Mouse (Mus musculus): ENCODE measurements around the gene C130026I21Rik.
"Not testable (repeated sequence)": the region's sequence is repeated elsewhere in the genome, so short reads cannot be mapped to it uniquely, and the experiment has no call there.

Gene C130026I21Rik

DNA sequence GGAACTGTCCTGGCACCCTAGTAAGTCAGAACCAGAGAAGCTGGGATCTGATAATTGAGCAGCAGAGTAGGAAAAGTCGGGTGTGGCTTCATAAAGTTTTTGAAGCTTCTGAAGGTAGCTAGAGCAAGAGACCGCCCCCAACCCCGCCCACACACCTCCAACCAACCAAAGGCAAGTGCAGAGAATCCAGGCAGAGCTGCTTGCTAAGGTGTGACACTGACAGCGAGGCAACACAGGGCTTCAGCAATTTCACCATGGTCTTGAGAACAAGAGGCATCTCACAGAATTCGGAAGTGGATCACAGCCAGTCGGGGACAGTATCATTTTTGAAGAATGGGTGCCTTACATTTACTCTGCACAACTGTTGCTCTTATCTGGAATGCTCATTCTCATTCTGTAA lies at the start of gene C130026I21Rik:
Gene C130026I21Rik, minus strand, starts transcription at position 101 of the 400 bp plus-strand sequence.
- DNase-seq = not testable (repeated sequence)

DNA sequence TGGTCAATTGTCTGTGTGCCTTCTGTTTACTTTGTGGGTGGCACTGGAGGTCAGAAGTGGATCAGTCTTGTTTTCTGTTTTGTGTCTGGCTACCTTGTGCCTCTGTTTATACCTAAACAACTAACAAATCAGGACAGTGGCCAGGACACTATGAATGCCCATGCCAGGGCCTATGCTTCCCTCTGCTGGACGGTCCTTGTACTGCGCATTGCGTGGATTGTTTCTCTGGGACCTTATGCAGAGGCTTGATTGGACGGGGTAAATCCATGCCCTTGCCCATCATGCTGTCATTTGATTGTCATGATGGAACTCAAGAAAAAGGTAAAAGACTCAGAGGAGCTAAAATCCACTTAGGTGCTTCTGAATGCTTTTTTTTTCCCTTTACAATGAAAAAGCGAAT lies 16.7 kb upstream of the C130026I21Rik start:
- peak; percentile 47 for DNase-seq

DNA sequence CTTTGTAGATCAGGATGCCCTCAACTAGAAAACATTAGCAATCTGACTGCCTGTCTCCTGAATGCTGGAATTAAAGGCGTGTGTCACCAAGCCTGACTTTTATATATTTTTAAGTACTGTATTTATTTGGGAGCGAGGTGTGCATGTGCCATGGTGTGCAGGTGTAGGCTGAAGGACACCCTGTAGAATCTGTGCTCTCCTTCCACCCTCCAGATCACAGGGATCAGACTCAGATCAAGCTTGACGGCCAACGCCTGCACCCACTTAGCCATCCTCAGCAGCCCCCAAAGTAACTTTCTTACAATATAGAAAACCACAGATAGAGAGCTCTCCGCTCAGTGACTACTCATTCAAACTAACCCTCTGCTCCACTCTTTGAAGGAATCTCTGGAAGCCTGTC lies 6.1 kb upstream of the C130026I21Rik start:
- DNase-seq = not testable (repeated sequence)

GRCm38 (mm10) chr1:85258634-85259033 lies 11.7 kb downstream of the C130026I21Rik start:
- DNase-seq = peak; percentile 27

DNA sequence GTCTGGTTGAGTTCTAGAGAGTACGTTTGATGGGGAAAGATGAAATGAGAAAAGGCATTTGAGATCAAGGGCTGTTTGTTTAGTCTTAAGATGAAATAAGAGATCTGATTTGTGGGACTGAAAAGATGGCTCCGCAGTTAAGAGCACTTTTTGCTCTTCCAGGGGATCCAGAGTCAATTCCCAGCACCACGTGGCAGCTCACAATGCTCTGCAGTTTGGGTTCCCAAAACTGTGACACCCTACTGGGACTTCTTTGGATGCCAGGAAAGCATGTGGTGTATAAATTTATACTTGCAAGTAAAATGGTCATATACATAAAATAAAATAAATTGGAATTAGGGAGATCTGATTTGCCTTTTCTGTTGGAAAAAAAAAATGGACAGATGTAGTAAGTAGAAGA lies 15.1 kb downstream of the C130026I21Rik start:
- DNase-seq = not testable (repeated sequence)

- DNase-seq = not testable (repeated sequence)
These were observed 19.2 kb downstream of the C130026I21Rik start for GRCm38 (mm10) chr1:85251211-85251610.

DNA sequence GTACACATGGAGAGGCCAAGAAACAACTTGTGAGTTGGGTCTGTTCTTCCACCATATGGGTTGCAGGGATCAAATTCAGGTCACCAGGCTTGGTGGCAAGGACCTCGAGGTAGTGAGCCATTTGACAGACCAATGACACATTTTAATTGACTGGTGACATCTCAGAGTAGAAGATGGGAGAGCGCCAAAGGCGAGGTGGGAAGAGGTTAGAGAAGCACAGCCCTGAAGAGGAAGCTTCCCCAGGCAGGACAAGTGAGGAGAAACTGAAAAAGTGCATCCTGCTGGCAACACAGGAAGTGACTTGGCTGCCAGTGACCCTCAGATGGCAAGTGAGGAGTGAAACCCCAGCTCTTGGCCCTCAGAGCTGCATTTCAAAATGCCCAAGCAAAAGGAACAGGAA lies 21.4 kb downstream of the C130026I21Rik start:
- DNase-seq = peak; percentile 7

GRCm38 (mm10) chr1:85246776-85247460 lies 23.4 kb downstream of the C130026I21Rik start:
- not testable (repeated sequence) for DNase-seq

DNA sequence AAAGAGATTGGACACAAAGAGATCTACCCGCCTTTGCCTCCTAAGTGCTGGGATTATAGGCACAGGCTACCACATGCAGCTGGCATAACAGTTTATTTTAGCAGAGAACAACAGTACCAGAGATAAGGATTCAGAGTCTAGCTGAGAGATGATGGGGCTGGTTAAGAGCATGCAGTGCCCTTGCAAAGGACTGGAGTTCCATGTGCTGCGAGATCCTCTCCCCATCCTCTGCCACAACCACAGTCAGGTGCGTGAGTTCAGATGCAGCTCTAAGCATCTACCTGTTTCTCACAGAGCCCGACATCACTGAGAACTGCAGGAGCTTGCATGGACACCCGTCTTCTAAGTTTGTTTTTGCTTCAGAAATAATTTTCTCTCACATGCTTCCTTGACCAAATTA lies 24.1 kb downstream of the C130026I21Rik start:
- DNase-seq = not testable (repeated sequence)

DNA sequence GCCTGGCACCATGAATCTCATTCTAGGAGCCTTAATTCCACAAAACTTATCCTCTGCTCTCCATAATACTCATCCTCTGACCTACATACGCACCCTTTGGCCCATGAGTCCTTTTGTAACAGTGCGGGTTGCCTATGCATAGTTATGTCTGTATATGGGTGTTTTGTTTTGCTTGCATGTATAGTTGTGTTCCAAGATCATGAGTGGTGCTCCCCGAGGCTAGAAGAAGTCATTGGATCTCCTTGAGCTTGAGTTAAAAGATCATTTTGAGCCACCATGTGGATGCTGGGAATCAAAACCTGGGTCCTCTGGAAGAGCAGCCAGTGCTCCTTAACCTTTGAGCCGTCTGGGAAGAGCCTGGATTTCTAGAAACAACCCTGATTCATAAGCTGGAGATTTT lies 25.4 kb downstream of the C130026I21Rik start:
- DNase-seq = not testable (repeated sequence)

GRCm38 (mm10) chr1:85243023-85243422 lies 27.3 kb downstream of the C130026I21Rik start:
- DNase-seq = not testable (repeated sequence)

- not testable (repeated sequence) for DNase-seq
These were observed 31.2 kb downstream of the C130026I21Rik start for GRCm38 (mm10) chr1:85239018-85239775.

- not testable (repeated sequence) for DNase-seq
These were observed 63.8 kb downstream of the C130026I21Rik start for GRCm38 (mm10) chr1:85206531-85206930.

GRCm38 (mm10) chr1:85199523-85199922 lies 70.8 kb downstream of the C130026I21Rik start:
- DNase-seq = not testable (repeated sequence)

DNA sequence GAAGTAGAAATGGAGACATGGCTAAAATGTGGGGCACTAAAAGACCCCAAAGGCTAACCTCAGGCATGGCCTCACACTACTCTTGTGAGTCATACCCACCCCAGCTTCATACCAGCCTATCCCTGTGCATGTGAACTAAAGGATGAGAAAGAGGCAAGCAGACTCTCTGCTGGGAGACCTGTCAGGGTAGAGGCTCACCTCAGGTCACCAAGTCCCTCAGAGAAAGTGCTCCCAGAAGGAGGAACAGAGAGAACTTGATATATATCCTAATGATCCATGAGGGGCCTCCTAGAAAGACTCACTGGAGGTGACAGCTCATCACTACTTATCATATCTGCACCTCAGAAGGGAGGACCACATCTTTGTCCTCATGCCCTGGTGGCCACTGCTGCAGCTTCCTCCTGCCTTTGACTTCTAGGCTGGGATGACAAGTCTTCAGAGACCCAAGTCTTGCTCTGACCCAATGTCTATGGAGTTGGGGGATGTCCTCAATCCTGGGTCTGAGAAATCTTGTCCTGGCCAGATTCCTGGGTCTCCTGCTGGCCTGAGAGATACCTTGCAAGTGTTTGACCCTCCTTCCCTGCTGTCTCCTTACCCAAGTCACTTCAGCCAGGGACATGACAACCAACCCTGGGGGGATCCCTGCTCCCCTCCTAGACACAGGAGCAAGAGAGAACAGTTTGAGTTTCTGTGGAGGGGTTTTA lies 71.6 kb downstream of the C130026I21Rik start:
- DNase-seq = not testable (repeated sequence)

- DNase-seq = not testable (repeated sequence)
These were observed 73.6 kb downstream of the C130026I21Rik start for GRCm38 (mm10) chr1:85196732-85197131.

DNA sequence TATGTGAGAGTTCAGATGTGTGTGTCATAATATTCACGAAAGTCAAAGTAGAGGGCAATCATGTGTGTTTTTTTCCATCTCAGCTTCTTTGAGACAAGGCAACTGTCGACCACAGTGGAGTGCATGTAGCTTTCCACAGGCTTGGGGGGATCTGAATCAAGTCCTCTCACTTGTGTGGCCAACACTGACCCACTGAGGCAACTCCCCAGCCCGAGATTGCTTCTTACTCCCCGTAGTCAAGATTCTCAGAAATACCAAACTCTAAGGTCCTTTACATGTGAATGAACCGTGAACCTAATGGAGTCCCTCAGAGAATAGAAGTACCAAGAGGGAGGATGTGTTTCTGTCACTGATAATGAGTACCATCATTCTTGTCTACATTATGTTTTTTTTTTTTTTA lies 76.6 kb downstream of the C130026I21Rik start:
- not testable (repeated sequence) for DNase-seq

DNA sequence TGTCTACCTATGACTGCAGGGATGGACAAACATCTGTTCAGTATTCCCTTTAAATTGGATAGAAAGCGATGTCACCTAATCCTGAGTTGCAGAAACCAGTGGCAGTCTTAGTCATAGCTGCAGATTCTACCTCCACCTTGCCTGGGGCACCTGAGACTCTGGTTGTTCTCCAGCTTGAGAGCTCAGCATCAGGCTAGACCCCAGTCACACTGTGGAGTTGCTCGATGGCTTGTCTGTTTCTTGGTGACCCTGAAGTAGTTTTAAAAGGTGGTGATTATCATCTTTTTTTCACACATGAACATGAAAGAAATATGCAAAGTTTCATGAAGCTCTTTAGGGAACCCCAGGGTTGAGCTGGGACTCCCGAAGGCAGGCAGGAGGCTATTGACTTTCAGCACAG lies 88.4 kb downstream of the C130026I21Rik start:
- DNase-seq = not testable (repeated sequence)

DNA sequence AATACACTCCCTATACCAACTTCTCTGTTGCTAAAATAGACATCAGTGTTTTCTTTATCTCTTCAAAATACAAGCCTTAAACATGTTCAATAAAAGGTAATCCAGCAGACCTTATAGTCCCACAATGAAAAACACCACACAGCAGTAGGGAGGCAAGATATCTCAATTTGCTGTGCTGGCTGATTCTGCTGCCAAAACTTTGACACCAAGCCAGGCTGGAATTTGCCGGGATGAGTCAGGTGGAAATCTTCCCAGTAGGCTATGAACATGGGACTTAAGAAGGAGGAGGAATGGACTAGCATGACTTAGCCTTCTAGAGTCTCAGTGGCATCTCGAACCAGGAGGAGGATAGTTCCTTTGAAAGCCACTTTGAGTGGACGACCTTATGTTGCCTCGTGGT lies 91.4 kb downstream of the C130026I21Rik start:
- DNase-seq = not testable (repeated sequence)

DNA sequence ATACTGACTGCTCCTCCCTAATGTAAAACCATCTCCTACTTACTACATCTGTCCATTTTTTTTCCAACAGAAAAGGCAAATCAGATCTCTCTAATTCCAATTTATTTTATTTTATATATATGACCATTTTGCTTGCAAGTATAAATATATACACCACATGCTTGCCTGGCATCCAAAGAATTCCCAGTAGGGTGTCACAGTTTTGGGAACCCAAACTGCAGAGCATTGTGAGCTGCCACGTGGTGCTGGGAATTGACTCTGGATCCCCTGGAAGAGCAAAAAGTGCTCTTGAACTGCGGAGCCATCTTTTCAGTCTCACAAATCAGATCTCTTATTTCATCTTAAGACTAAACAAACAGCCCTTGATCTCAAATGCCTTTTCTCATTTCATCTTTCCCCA lies 107.5 kb downstream of the C130026I21Rik start:
- not testable (repeated sequence) for DNase-seq

DNA sequence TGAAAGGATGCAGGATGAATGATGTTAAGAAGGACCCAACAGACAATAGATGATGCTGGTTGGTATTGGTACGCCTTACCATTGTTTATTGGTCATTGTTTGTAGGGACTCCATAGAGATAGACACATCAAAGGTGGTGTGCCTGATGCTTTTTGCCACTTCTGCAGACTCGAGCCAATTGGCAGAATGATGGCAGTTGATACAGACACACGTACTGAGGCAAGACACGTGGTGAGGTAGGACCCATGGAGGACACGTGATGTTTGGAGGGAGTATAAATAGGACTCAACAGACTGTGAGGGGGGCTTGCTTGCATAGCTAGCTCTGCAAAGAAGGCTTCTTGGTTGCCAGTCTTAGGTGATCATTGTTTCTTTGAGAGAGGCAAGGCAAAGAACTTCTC lies 115.2 kb downstream of the C130026I21Rik start:
- not testable (repeated sequence) for DNase-seq

GRCm38 (mm10) chr1:85133671-85134070 lies 136.7 kb downstream of the C130026I21Rik start:
- not testable (repeated sequence) for DNase-seq

DNA sequence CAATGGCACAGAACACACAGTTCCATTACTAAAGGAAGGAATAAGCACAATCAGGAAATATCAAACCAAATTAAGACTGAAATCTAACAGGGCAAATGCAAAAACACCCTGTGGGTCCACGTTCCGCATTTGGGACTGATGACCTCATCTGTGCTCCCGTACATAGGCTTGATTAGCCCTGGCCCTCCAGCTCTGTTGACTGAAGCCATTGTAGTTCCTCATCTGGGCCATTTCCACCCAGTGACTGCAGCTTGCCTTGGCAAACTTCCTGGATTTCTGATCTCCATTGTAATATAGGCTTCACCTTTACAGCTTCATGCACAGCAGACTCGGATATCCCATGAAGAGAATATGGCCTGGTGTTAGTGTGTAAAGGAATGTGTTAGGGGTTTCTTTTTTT lies 148.5 kb downstream of the C130026I21Rik start:
- DNase-seq = not testable (repeated sequence)
